11 mouse cellular contexts compared by ENCODE assay signal in the genomic region with DNA sequence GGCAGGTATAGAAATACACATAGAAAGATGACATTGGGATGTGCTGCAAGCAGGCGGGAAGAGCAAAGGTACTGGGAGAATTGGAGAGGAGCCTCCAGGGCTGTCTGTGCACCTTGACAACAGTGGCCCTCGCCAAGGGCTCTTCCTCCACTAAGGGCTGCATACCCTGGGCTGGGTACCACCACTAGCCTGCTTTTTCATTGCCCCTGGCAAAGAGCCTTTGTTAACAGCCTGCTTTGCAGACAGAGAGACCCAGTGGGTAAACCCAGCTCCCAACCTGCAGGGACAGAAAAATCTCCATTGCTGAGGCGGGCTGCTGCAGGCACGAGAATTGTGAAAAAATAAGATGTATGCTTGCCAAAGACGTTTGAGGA.
DNase-seq lines count a peak whose midpoint lies in the region; ATAC-seq and TF ChIP-seq lines count a peak whose summit lies in the region.
"Had no signal": no experiment of that assay in that cellular context is flagged by ENCODE, and none has a peak within 500 bp of the region (broad histone marks: within the 10 kb centered on the region; RNA-seq: fewer than 3 reads in every experiment).

No protein-coding gene starts in this region.

- no peak for TF ChIP-seq CTCF in midbrain, postnatal 0 days (IDR thresholded peaks at IDR 0.05)

- DNase-seq in kidney, postnatal 14 days, result no peak
- DNase-seq in embryonic facial prominence, embryonic 14.5 days (ENCODE audit: low spot score), result no peak
- no peak for DNase-seq in midbrain, postnatal 0 days (ENCODE audit: low spot score)
- no peak for DNase-seq in yolk sac, embryonic 10.5 days (ENCODE audit: low spot score)
- no peak for DNase-seq in left cerebral cortex, postnatal 25 days (ENCODE audit: low spot score in 2 of 2)
- DNase-seq: gastrocnemius, postnatal 10 days; kidney, adult 8-10 months had no signal

- ATAC-seq in kidney, embryonic 14.5 days (ENCODE audit: low FRiP score, low TSS enrichment), result no peak
- ATAC-seq in embryonic facial prominence, embryonic 14.5 days (ENCODE audit: low read depth), result no peak
- ATAC-seq in hindbrain, embryonic 13.5 days (ENCODE audit: low FRiP score), result peak; percentile 55; the same call in 1 of the 2 replicates
- peak; percentile 65 for ATAC-seq in midbrain, postnatal 0 days (ENCODE audit: low FRiP score)

- WGBS in kidney, embryonic 14.5 days, result 45% methylated on average over 5 of the region's 5 CpGs
- WGBS in embryonic facial prominence, embryonic 14.5 days, result 42% methylated on average over 5 of the region's 5 CpGs
- 19% methylated on average over 5 of the region's 5 CpGs for WGBS in hindbrain, embryonic 13.5 days
- 19% methylated on average over 5 of the region's 5 CpGs for WGBS in midbrain, postnatal 0 days

- H3K4me3 ChIP-seq in kidney, embryonic 14.5 days (ENCODE audit: low read length), result no peak overlapping the region
- H3K4me3 ChIP-seq in embryonic facial prominence, embryonic 14.5 days (ENCODE audit: low read depth, low read length), result no peak overlapping the region
- no peak overlapping the region for H3K4me3 ChIP-seq in hindbrain, embryonic 13.5 days
- no peak overlapping the region for H3K4me3 ChIP-seq in midbrain, postnatal 0 days (ENCODE audit: low read depth, low read length)
- H3K4me3 ChIP-seq: erythroblast, embryonic 14.5 days had no signal

- H3K9ac ChIP-seq in kidney, embryonic 14.5 days (ENCODE audit: low read depth, low read length), result no peak overlapping the region
- H3K9ac ChIP-seq in embryonic facial prominence, embryonic 14.5 days (ENCODE audit: low read depth, low read length), result no peak overlapping the region
- peak overlapping the region; percentile 30; the same call in 1 of the 2 replicates for H3K9ac ChIP-seq in hindbrain, embryonic 13.5 days
- H3K9ac ChIP-seq in midbrain, postnatal 0 days (replicated peaks; ENCODE audit: low read length, poor library complexity, severe bottlenecking), result 0 out of 2 replicates have a peak overlapping the region, but pooled peaks have one; percentile 24
- H3K9ac ChIP-seq: liver, embryonic 14.5 days had no signal

- no peaks in the 10 kb centered on the region for H3K9me3 ChIP-seq in kidney, embryonic 14.5 days (ENCODE audit: control insufficient read depth, low read length)
- no peaks in the 10 kb centered on the region for H3K9me3 ChIP-seq in embryonic facial prominence, embryonic 14.5 days (ENCODE audit: control insufficient read depth, low read length)
- no peaks in the 10 kb centered on the region for H3K9me3 ChIP-seq in hindbrain, embryonic 13.5 days
- H3K9me3 ChIP-seq in midbrain, postnatal 0 days (ENCODE audit: low read length), result no peaks in the 10 kb centered on the region

- intact Hi-C loops in left cerebral cortex, postnatal 25 days (cut with DNase I), result no loop called here

- H3K4me2 ChIP-seq in kidney, embryonic 14.5 days (replicated peaks; ENCODE audit: low read depth, low read length), result no peak overlapping the region
- peak overlapping the region; percentile 36; the same call in 1 of the 2 replicates for H3K4me2 ChIP-seq in embryonic facial prominence, embryonic 14.5 days (ENCODE audit: low read depth, low read length)
- 0 out of 2 replicates have a peak overlapping the region, but pooled peaks have one; percentile 14 for H3K4me2 ChIP-seq in hindbrain, embryonic 13.5 days
- H3K4me2 ChIP-seq in midbrain, postnatal 0 days (ENCODE audit: low read depth, low read length, poor library complexity, severe bottlenecking), result peak overlapping the region; percentile 28

- peaks cover 39% of the 10 kb centered on the region for H3K4me1 ChIP-seq in kidney, embryonic 14.5 days (ENCODE audit: control insufficient read depth, insufficient read depth, low read length)
- H3K4me1 ChIP-seq in embryonic facial prominence, embryonic 14.5 days (ENCODE audit: control insufficient read depth, insufficient read depth, low read length), result peaks cover 42% of the 10 kb centered on the region
- H3K4me1 ChIP-seq in hindbrain, embryonic 13.5 days (replicated peaks), result peaks cover 27% of the 10 kb centered on the region
- peaks cover 14% of the 10 kb centered on the region; the same call in 1 of the 2 replicates for H3K4me1 ChIP-seq in midbrain, postnatal 0 days (ENCODE audit: insufficient read depth, low read length)

- H3K27ac ChIP-seq in kidney, embryonic 14.5 days (ENCODE audit: low read depth, low read length), result peak overlapping the region; percentile 77
- no peak overlapping the region for H3K27ac ChIP-seq in embryonic facial prominence, embryonic 14.5 days (replicated peaks; ENCODE audit: low read depth, low read length)
- peak overlapping the region; percentile 24; the same call in 1 of the 2 replicates for H3K27ac ChIP-seq in hindbrain, embryonic 13.5 days
- peak overlapping the region; percentile 67; the same call in 1 of the 2 replicates for H3K27ac ChIP-seq in midbrain, postnatal 0 days (ENCODE audit: low read depth, low read length)
- H3K27ac ChIP-seq: liver, embryonic 14.5 days had no signal

- no peaks in the 10 kb centered on the region for H3K36me3 ChIP-seq in kidney, embryonic 14.5 days (ENCODE audit: control insufficient read depth, insufficient read depth, low read length)
- no peaks in the 10 kb centered on the region for H3K36me3 ChIP-seq in embryonic facial prominence, embryonic 14.5 days (ENCODE audit: control insufficient read depth, insufficient read depth, low read length)
- no peaks in the 10 kb centered on the region for H3K36me3 ChIP-seq in hindbrain, embryonic 13.5 days
- H3K36me3 ChIP-seq in midbrain, postnatal 0 days (ENCODE audit: insufficient read depth, low read length), result no peaks in the 10 kb centered on the region

- H3K27me3 ChIP-seq in kidney, embryonic 14.5 days (ENCODE audit: control insufficient read depth, insufficient read depth, low read length), result no peaks in the 10 kb centered on the region
- no peaks in the 10 kb centered on the region for H3K27me3 ChIP-seq in embryonic facial prominence, embryonic 14.5 days (replicated peaks; ENCODE audit: control insufficient read depth, insufficient read depth, low read length)
- no peaks in the 10 kb centered on the region for H3K27me3 ChIP-seq in hindbrain, embryonic 13.5 days
- no peaks in the 10 kb centered on the region for H3K27me3 ChIP-seq in midbrain, postnatal 0 days (ENCODE audit: insufficient read depth, low read length)

Comparison
In these comparisons a context has a peak if more than half of its experiments do, and no peak if none do; other contexts are left out.
1. ATAC-seq: peak in hindbrain, embryonic 13.5 days (single experiment) and midbrain, postnatal 0 days (single experiment); none in kidney, embryonic 14.5 days (single experiment) and embryonic facial prominence, embryonic 14.5 days (single experiment).
2. H3K9ac ChIP-seq: peak in hindbrain, embryonic 13.5 days (single experiment) and midbrain, postnatal 0 days (single experiment); none in kidney, embryonic 14.5 days (single experiment) and embryonic facial prominence, embryonic 14.5 days (single experiment).